Mouse (Mus musculus) spleen, adult 2 months (tissue): ENCODE results near the gene Mup8. TPM values are rescaled to one million over a fixed set of nuclear protein-coding genes. Genes with fewer than 3 reads are reported as not detected.
"Not testable (repeated sequence)": the region's sequence is repeated elsewhere in the genome, so short reads cannot be mapped to it uniquely, and the experiment has no call there.

Source experiments
- DNase-seq, 2 experiments: peaks; one replicate each; pipeline versions ENCODE4 v3.0.0 to v3.0.0-alpha.2; 2012 to 2021; ENCODE audit warnings: low spot score in 2 of 2, low read depth in 1 of 2
- H3K27ac ChIP-seq: fragments of 200-500 bp; 2 replicates; pipeline ENCODE4 v1.5.1; 2012; ENCODE audit warnings: low read length, inconsistent platforms; ENCODE audit not compliant: insufficient read depth
- H3K27me3 ChIP-seq: fragments of 200-500 bp; 2 replicates; pipeline ENCODE4 v1.6.1; 2012; ENCODE audit warnings: mild to moderate bottlenecking, moderate library complexity, low read length, inconsistent platforms; ENCODE audit not compliant: control insufficient read depth, insufficient read depth
- H3K36me3 ChIP-seq: fragments of 200-500 bp; 2 replicates; pipeline ENCODE4 v1.6.1; 2012; ENCODE audit warnings: mild to moderate bottlenecking, low read length, inconsistent platforms; ENCODE audit not compliant: control insufficient read depth, insufficient read depth
- H3K4me1 ChIP-seq: fragments of 200-500 bp; 2 replicates; pipeline ENCODE4 v1.6.1; 2011; ENCODE audit warnings: inconsistent platforms; ENCODE audit not compliant: control insufficient read depth, insufficient read depth, insufficient read length
- H3K4me3 ChIP-seq: fragments of 200-500 bp; 2 replicates; pipeline ENCODE4 v1.5.1; 2011; ENCODE audit warnings: mild to moderate bottlenecking, inconsistent platforms; ENCODE audit not compliant: insufficient read depth, insufficient read length; ENCODE audit errors: extremely low read depth
- WGBS: fragments of 180-500 bp; shearing (Covaris S2); methylation state at CpG from one replicate; pipeline ENCODE4 v1.1.7; 2018; 5-methylcytosine and 5-hydroxymethylcytosine counted together
- polyA plus RNA-seq: library from polyadenylated mRNA; depleted of rRNA; stranded (reverse); fragments of >200 nt; gene quantifications from 2 replicates; pipeline ENCODE4 v1.2.3, GENCODE M21; 2012; rRNA removed

The Mup8 gene
- not detected in 2 replicates for polyA plus RNA-seq

DNA sequence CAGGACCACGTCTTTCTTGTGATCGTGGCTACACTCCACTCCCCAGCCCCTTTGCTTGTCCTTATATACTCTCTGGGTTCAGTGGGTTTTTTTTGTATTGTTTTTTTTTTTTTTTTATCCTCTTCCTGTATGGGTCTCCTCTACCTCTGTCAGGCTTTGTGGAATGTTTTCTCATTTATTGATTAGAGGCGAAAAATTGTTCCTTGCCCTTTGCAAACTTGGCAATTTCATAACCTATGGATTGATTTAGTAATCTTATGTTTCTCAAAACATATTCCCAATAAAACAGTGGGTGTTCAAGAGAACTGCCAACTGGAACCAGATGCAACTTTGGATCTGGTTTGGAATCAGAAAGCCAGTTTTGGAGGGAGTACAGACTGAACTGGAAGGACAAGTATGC is at the start of gene Mup8:
Mup8 (minus strand) TSS at position 101 of the 400 bp plus-strand sequence.
- H3K27me3 ChIP-seq = not testable (repeated sequence)

DNA sequence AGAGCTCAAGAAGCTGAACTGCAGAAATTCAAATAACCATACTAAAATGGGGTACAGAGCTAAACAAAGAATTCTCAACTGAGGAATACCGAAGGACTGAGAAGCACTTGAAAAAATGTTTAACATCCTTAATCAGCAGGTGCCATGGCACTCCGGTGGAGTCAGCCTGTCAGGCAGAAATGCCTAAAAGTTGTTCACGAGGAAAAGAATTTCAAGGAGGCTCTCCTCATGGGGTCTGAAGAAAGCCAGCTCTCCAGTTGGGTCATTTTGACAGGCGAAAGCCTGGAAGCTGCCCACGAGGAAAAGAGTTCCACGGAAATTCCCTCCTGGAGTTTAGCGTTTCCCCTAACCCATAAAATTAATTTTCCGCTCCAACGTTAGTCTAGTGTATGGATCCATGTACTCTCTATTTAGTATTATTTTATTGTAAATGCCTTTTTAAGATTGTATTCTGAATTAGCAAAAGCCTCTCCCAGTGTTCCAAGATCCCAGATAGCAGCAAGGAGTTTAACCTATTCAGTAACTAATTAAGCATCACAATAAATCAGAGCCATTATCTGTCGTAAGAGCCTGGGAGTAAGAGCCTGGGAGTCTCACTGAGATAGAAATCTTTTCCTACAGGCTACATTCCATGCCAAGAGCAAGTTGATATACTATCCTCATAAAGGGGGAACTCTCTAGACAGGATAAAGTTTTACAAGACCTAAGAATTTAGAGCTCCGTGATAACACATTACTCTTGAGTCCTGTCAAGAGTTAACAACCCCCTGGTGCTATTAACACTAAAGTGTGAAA is 43.8 kb upstream of the Mup8 start:
- H3K36me3 ChIP-seq, H3K27me3 ChIP-seq, H3K4me1 ChIP-seq, H3K27ac ChIP-seq, H3K4me3 ChIP-seq, DNase-seq: not testable (repeated sequence)
- WGBS = 85% methylated on average over 11 of the region's 11 CpGs

More for the DNA sequence above, at the start of gene Mup8:
- not testable (repeated sequence) for DNase-seq, H3K4me1 ChIP-seq, H3K4me3 ChIP-seq, H3K36me3 ChIP-seq, H3K27ac ChIP-seq
- WGBS = 82% methylated on average over 3 of the region's 3 CpGs

DNA sequence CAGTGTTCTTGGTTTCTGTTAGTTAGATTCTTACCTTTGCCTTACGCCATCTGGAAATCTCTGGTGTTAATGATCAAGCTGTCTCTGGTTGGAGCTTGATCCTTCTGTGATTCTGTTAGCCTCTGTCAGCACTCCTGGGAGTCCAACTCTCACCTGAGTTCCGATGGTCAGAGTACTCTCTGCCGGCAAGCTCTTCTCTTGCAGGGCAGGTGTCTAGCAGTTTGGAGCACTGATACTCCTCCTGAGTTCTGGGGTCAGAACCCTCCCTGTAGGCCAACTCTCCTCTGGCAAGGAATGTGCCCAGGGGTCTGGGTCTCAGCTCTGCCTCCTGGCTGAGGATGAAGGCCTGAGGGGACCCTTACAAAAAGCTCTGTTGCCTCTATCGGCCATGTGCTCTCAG is 40.3 kb upstream of the Mup8 start:
- not testable (repeated sequence) for H3K36me3 ChIP-seq, H3K27ac ChIP-seq, DNase-seq, H3K27me3 ChIP-seq, H3K4me3 ChIP-seq, H3K4me1 ChIP-seq
- WGBS = 94% methylated on average over 3 of the region's 4 CpGs

Other genes starting within 250 kb of the Mup8 start
- not detected in 2 replicates for gene Mup7, start 152.1 kb downstream of the Mup8 start, polyA plus RNA-seq
- not detected in 2 replicates for gene Mup2, start 68.3 kb downstream of the Mup8 start, polyA plus RNA-seq
- not detected in 2 replicates for gene Mup9, start 199.4 kb upstream of the Mup8 start, polyA plus RNA-seq